Mouse (Mus musculus) heart, adult 2 months (tissue): ENCODE measurements around the gene Slc6a6.

ENCODE experiments used
- CTCF ChIP-seq: fragments of 200-600 bp; IDR thresholded peaks from 2 replicates; pipeline ENCODE4 v1.8.1; 2022; ENCODE audit warnings: antibody characterized with exemption, mild to moderate bottlenecking, moderate library complexity
- POLR2A ChIP-seq: fragments of 200-500 bp; IDR thresholded peaks from 2 replicates; pipeline ENCODE4 v1.6.1; 2011; ENCODE audit warnings: mild to moderate bottlenecking, low read depth, low read length, control low read depth; ENCODE audit not compliant: insufficient read depth

GRCm38 (mm10) chr6:91807169-91807568, 123.3 kb downstream of the Slc6a6 start:
- TF ChIP-seq POLR2A (no peak), CTCF (no peak)
